Mouse (Mus musculus) heart, embryonic 15.5 days (tissue): Measurements from ENCODE around the gene Gab3. TPM values are rescaled to one million over a fixed set of nuclear protein-coding genes. Genes with fewer than 3 reads are reported as not detected.
A peak's percentile ranks its signal among the peaks of the same experiment; 100 is the strongest.

Source experiments
- ATAC-seq: fragments of 200-750 bp; cut with Nextera tagmentation; replicated peaks from 2 replicates; pipeline ENCODE4 v1.8.0; 2017; ENCODE audit warnings: low read depth, moderate TSS enrichment; ENCODE audit not compliant: insufficient number of reproducible peaks, insufficient read depth, low FRiP score
- H3K27ac ChIP-seq: fragments of 300-500 bp; sonication (generic); 2 replicates; pipeline ENCODE4 v1.5.1; 2015; ENCODE audit warnings: mild to moderate bottlenecking, inconsistent platforms
- H3K27me3 ChIP-seq: fragments of 300-500 bp; sonication (generic); 2 replicates; pipeline ENCODE4 v1.6.1; 2015; ENCODE audit warnings: inconsistent platforms
- H3K36me3 ChIP-seq: fragments of 300-500 bp; sonication (generic); 2 replicates; pipeline ENCODE4 v1.6.1; 2015; ENCODE audit warnings: mild to moderate bottlenecking, inconsistent platforms
- H3K4me1 ChIP-seq: fragments of 300-500 bp; sonication (generic); replicated peaks from 2 replicates; pipeline ENCODE4 v1.6.1; 2015; ENCODE audit warnings: inconsistent platforms
- H3K4me2 ChIP-seq: fragments of 300-500 bp; sonication (generic); 2 replicates; pipeline ENCODE4 v1.6.1; 2015; ENCODE audit warnings: inconsistent platforms, mild to moderate bottlenecking, moderate library complexity
- H3K4me3 ChIP-seq: fragments of 300-500 bp; sonication (generic); 2 replicates; pipeline ENCODE4 v1.5.1; 2015; ENCODE audit warnings: mild to moderate bottlenecking, inconsistent platforms
- H3K9ac ChIP-seq: fragments of 300-500 bp; sonication (generic); 2 replicates; pipeline ENCODE4 v1.6.1; 2015; ENCODE audit warnings: mild to moderate bottlenecking, inconsistent platforms
- H3K9me3 ChIP-seq: fragments of 300-500 bp; sonication (generic); replicated peaks from 2 replicates; pipeline ENCODE4 v1.6.1; 2016; ENCODE audit warnings: inconsistent platforms
- WGBS: fragments of 180-500 bp; shearing (Covaris S2); methylation state at CpG from one replicate; pipeline ENCODE4 v1.1.7; 2015; ENCODE audit warnings: mixed read lengths; 5-methylcytosine and 5-hydroxymethylcytosine counted together
- polyA plus RNA-seq: library from polyadenylated mRNA; unstranded; fragments of >200 nt; fragmentation: Nextera tagmentation; extraction: Ambion mirVana; gene quantifications from 2 replicates; pipeline ENCODE4 v1.2.1, GENCODE M21; 2015

Gene Gab3
- 3.0 and 3.3 TPM in 2 replicates for polyA plus RNA-seq

DNA sequence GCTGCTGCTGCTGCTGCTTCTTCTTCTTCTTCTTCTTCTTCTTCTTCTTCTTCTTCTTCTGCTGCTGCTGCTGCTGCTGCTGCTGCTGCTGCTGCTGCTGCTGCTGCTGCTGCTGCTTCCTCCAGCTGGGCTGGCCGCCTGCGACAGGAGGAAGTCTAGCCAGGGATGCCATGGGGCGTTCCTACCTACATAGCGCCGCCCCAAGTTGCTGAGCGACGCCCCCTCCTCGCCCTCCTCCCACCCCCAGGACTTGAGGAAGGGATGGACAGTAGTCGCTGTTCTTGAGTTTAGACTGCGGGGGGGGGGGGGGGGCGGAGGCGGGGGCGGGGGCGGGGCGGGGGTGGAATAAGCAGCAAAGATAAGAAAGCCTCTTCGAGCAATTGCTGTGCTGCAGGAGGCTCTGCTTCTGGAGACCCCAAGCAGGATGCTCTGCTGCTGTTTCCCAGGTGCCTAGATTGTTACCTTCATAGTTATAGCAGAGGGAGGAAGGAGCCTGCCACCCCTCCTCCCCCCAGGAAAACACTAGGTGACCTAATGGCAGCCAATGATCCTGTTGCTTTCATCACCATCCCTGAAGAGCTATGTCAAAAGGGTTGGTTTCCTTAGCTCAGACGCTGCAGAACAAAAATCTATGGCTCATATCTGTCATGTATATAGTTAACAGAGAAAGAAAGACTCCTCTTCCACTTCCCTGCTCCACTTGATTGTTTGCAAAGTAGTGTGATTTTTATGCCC is at the start of gene Gab3:
Gene Gab3, minus strand, starts transcription at position 685 of the 735 bp plus-strand sequence.
- Histone ChIP-seq H3K9me3 (no peaks in the 10 kb centered on the region), H3K4me2 (peak within 1 kb of the TSS; percentile 63), H3K27me3 (no peaks in the 10 kb centered on the region), H3K4me3 (peak within 1 kb of the TSS; percentile 61), H3K36me3 (no peaks in the 10 kb centered on the region), H3K4me1 (no peaks in the 10 kb centered on the region), H3K9ac (peak within 1 kb of the TSS; percentile 50), H3K27ac (peak within 1 kb of the TSS; percentile 51)
- ATAC-seq = peak; percentile 84
- WGBS = 14% methylated on average over 9 of the region's 17 CpGs

DNA sequence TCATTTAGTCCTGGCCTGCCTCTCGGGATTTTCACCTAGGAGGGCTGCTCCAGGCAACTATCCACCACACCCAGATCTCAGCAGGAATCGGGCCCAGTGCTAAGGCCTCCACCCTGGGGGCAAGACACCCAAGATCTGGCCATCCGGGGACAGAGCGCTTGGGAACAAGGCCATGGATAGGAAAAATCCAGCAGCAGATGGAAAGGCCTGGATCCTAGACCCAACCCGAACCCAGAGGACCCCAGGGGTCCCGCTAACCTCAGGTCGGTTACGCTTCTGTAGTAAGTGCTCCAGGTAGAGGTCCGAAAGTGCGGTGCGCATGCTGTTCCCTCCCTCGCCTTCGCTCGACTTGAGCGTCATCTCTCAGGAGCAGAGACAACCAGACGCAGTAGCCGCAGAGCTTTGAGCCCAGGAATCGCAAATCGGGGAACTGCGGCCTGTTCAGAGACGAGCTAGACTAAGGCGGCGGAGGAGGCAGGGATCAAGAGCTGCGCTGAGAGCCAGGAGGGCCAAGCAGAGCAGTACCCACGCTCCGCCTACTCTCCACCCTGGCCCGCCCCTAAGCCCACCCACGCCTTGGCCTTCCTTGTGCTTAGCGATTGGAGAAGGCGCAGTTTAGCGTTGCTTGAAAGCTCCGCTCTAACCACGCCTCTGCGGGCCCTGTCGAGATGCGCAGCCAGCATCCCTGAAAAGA is 45.4 kb upstream of the Gab3 start, which contains the start of gene Mpp1:
Gene Mpp1, minus strand, starts transcription at position 550 of the 694 bp plus-strand sequence.
- Histone ChIP-seq H3K9me3 (no peaks in the 10 kb centered on the region), H3K4me1 (no peaks in the 10 kb centered on the region), H3K27me3 (no peaks in the 10 kb centered on the region), H3K9ac (peak within 1 kb of the TSS; percentile 63), H3K4me3 (peak within 1 kb of the TSS; percentile 61), H3K36me3 (no peaks in the 10 kb centered on the region), H3K4me2 (peak within 1 kb of the TSS; percentile 58), H3K27ac (peak within 1 kb of the TSS; percentile 45)
- ATAC-seq = peak; percentile 96
- 13% methylated on average over 36 of the region's 36 CpGs for WGBS

GRCm38 (mm10) chrX:75129474-75129873 is 44.2 kb upstream of the Gab3 start:
- Histone ChIP-seq H3K27me3 (no peaks in the 10 kb centered on the region), H3K9ac (no peak overlapping the region), H3K9me3 (no peaks in the 10 kb centered on the region), H3K4me2 (peak overlapping the region; percentile 21; the same call in 1 of the 2 replicates), H3K4me3 (no peak overlapping the region), H3K27ac (no peak overlapping the region), H3K4me1 (no peaks in the 10 kb centered on the region), H3K36me3 (no peaks in the 10 kb centered on the region)
- 50% methylated on average over 2 of the region's 2 CpGs for WGBS
- ATAC-seq = no peak

DNA sequence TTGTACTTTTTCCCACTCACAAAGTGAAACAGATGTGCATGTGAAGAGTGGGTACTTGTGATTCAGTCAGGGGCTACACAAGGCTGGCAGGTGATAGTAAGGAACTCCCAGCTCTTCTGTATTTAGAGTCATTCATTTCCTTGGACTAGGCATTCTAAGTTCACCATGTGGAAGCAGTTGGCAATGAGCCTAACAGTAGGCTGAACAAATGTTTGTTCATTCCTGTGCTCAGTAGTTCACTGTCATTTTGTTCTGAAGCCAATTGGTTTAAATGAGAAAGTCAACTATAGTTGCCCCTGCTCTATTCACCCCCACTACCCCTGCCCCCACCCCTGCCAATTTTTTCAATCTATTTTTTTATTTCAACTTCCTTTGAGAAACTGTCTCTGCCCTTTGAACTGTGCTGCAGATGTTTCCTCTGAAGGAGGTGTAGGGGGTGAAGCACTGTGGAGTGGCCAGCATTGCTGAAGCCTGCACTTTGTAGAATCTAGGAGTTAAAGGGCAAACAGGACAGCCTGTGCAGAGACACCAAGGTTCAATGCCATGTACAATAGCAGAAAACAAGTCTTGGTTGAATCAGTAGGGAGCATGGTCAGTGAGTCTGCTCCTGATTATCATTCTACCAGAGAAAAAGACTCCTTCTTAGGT is 43.2 kb upstream of the Gab3 start:
- no peaks in the 10 kb centered on the region for H3K27me3 ChIP-seq
- ATAC-seq = 0 out of 2 replicates have a peak, but pooled peaks have one; percentile 52
- H3K27ac ChIP-seq = no peak overlapping the region
- no peaks in the 10 kb centered on the region for H3K36me3 ChIP-seq
- H3K9me3 ChIP-seq = no peaks in the 10 kb centered on the region
- H3K4me2 ChIP-seq = no peak overlapping the region
- no peaks in the 10 kb centered on the region for H3K4me1 ChIP-seq
- no peak overlapping the region for H3K9ac ChIP-seq
- H3K4me3 ChIP-seq = no peak overlapping the region

- ATAC-seq = no peak
These were observed 41.6 kb upstream of the Gab3 start for GRCm38 (mm10) chrX:75126893-75127292.

GRCm38 (mm10) chrX:75125606-75126005 is 40.3 kb upstream of the Gab3 start:
- ATAC-seq = no peak
- H3K27ac ChIP-seq = no peak overlapping the region

More at GRCm38 (mm10) chrX:75126893-75127292, 41.6 kb upstream of the Gab3 start:
- H3K36me3 ChIP-seq = no peaks in the 10 kb centered on the region
- H3K4me3 ChIP-seq = no peak overlapping the region
- H3K27me3 ChIP-seq = no peaks in the 10 kb centered on the region
- no peaks in the 10 kb centered on the region for H3K4me1 ChIP-seq
- no peak overlapping the region for H3K27ac ChIP-seq
- no peak overlapping the region for H3K4me2 ChIP-seq
- no peak overlapping the region for H3K9ac ChIP-seq
- H3K9me3 ChIP-seq = no peaks in the 10 kb centered on the region

GRCm38 (mm10) chrX:75115550-75115949 is 30.3 kb upstream of the Gab3 start:
- Histone ChIP-seq H3K27me3 (no peaks in the 10 kb centered on the region), H3K9ac (no peak overlapping the region), H3K4me3 (no peak overlapping the region), H3K4me1 (no peaks in the 10 kb centered on the region), H3K27ac (no peak overlapping the region), H3K36me3 (peaks cover 5% of the 10 kb centered on the region), H3K9me3 (no peaks in the 10 kb centered on the region), H3K4me2 (no peak overlapping the region)
- ATAC-seq = no peak

More at GRCm38 (mm10) chrX:75125606-75126005, 40.3 kb upstream of the Gab3 start:
- Histone ChIP-seq H3K4me3 (no peak overlapping the region), H3K4me1 (no peaks in the 10 kb centered on the region), H3K27me3 (no peaks in the 10 kb centered on the region), H3K36me3 (no peaks in the 10 kb centered on the region), H3K9ac (no peak overlapping the region), H3K4me2 (no peak overlapping the region), H3K9me3 (no peaks in the 10 kb centered on the region)
- 63% methylated on average over 3 of the region's 3 CpGs for WGBS

DNA sequence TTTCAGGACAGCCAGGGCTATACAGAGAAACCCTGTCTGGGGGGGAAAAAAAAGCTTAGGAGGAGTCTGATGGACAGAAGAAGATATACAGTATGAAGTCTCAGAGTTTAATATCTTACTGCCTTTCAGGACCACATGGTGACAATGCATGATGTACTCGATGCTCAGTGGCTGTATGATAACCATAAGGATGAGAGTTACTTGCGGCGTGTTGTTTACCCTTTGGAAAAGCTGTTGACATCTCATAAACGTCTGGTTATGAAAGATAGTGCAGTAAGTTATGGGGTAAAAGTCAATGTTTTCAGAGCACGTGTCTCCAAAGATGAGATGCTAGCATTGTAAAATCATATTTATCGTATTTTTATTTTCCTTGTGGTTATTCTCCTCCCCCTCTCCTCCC is 17.0 kb upstream of the Gab3 start:
- no peak overlapping the region for H3K4me2 ChIP-seq
- WGBS = 81% methylated on average over 6 of the region's 6 CpGs
- H3K4me1 ChIP-seq = no peaks in the 10 kb centered on the region
- H3K36me3 ChIP-seq = peaks cover 27% of the 10 kb centered on the region
- H3K9me3 ChIP-seq = no peaks in the 10 kb centered on the region
- ATAC-seq = no peak
- H3K27ac ChIP-seq = no peak overlapping the region
- H3K9ac ChIP-seq = no peak overlapping the region
- no peaks in the 10 kb centered on the region for H3K27me3 ChIP-seq
- no peak overlapping the region for H3K4me3 ChIP-seq

GRCm38 (mm10) chrX:75098799-75099198 is 13.5 kb upstream of the Gab3 start:
- H3K9me3 ChIP-seq = no peaks in the 10 kb centered on the region
- peaks cover 8% of the 10 kb centered on the region; the same call in 1 of the 2 replicates for H3K36me3 ChIP-seq
- H3K27ac ChIP-seq = no peak overlapping the region
- H3K4me2 ChIP-seq = no peak overlapping the region
- H3K4me1 ChIP-seq = no peaks in the 10 kb centered on the region
- H3K9ac ChIP-seq = no peak overlapping the region
- 83% methylated on average over 8 of the region's 8 CpGs for WGBS
- no peak for ATAC-seq
- no peaks in the 10 kb centered on the region for H3K27me3 ChIP-seq
- no peak overlapping the region for H3K4me3 ChIP-seq

DNA sequence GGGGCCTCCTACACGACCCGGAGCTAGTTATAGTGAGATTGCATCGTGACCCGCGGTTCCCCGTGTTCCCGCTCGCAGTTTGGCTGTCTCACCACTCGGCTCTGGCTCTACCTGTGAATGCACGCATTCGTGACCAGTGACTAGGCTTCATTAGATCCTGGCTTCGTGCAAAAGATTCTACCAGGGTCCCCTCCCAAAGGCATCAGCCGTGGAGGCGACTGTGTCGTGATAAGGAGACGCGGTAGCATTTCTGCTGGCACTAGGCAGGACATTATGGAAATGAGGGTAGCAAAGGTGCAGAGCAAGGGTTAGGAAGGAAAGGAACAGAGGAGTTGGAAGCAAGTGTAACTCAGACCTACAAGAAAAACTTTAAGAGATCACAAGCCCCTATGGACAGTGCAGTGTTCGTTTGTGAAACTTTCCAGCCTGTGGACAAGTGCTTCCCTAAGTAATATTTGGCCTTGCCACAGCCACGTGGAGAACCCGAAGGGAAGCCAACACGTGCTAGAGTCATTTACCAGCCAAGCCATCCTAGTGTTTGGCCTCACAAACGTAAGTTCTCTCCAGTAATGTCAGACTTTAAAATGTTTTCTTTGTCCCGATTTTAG is 11.0 kb upstream of the Gab3 start:
- Histone ChIP-seq H3K27ac (peak overlapping the region; percentile 78), H3K4me2 (peak overlapping the region; percentile 73), H3K27me3 (no peaks in the 10 kb centered on the region), H3K9ac (peak overlapping the region; percentile 51), H3K4me1 (no peaks in the 10 kb centered on the region), H3K36me3 (peaks cover 5% of the 10 kb centered on the region; the same call in 1 of the 2 replicates), H3K9me3 (no peaks in the 10 kb centered on the region), H3K4me3 (peak overlapping the region; percentile 64)
- ATAC-seq = no peak
- 15% methylated on average over 23 of the region's 23 CpGs for WGBS
